Mouse (Mus musculus) hindbrain, embryonic 13.5 days (tissue): ENCODE results near the gene Spta1. TPM values are rescaled to one million over a fixed set of nuclear protein-coding genes. Genes with fewer than 3 reads are reported as not detected.

Experiments
- polyA plus RNA-seq: library from polyadenylated mRNA; unstranded; fragments of >200 nt; fragmentation: Nextera tagmentation; extraction: Ambion mirVana; gene quantifications from 2 replicates; pipeline ENCODE4 v1.2.1, GENCODE M21; 2015

The Spta1 gene
- polyA plus RNA-seq, 1 experiment from 2014 or later, result 0.16 TPM

Other genes starting within 250 kb of the Spta1 start
- gene Mndal, start 230.3 kb upstream of the Spta1 start, polyA plus RNA-seq, result 1.0 and 1.3 TPM in 2 replicates
- 0.40 and 0.65 TPM in 2 replicates for gene Ifi203, start 230.1 kb upstream of the Spta1 start, polyA plus RNA-seq
- gene Ifi202b, start 190.0 kb upstream of the Spta1 start, polyA plus RNA-seq, result not detected in 2 replicates
- gene Ifi205, start 141.0 kb upstream of the Spta1 start, polyA plus RNA-seq, result 0.12 TPM in 1 of 2 replicates, not detected in the other
- gene Olfr433, start 132.1 kb upstream of the Spta1 start, polyA plus RNA-seq, result not detected in 2 replicates
- gene Olfr432, start 123.6 kb upstream of the Spta1 start, polyA plus RNA-seq, result not detected in 2 replicates
- gene Olfr430, start 106.2 kb upstream of the Spta1 start, polyA plus RNA-seq, result not detected in 2 replicates
- gene Olfr429, start 88.4 kb upstream of the Spta1 start, polyA plus RNA-seq, result not detected in 2 replicates
- gene Olfr427, start 75.9 kb upstream of the Spta1 start, polyA plus RNA-seq, result not detected in 2 replicates
- gene Olfr231, start 51.6 kb upstream of the Spta1 start, polyA plus RNA-seq, result not detected in 2 replicates
- not detected in 2 replicates for gene Olfr424, start 41.3 kb upstream of the Spta1 start, polyA plus RNA-seq
- gene Olfr420, start 17.1 kb upstream of the Spta1 start, polyA plus RNA-seq, result not detected in 2 replicates
- gene Olfr419, start 79.3 kb downstream of the Spta1 start, polyA plus RNA-seq, result not detected in 2 replicates
- gene Mptx1, start 157.7 kb downstream of the Spta1 start, polyA plus RNA-seq, result not detected in 2 replicates
- not detected in 2 replicates for gene Olfr417, start 192.3 kb downstream of the Spta1 start, polyA plus RNA-seq
- gene Olfr248, start 218.3 kb downstream of the Spta1 start, polyA plus RNA-seq, result not detected in 2 replicates